Comparison of ENCODE assay signal across 9 mouse cellular contexts in genomic region chr17:6860491-6860897, GRCm38 (mm10).
DNase-seq lines count a peak whose midpoint lies in the region; ATAC-seq and TF ChIP-seq lines count a peak whose summit lies in the region.
"Had no signal": no experiment of that assay in that cellular context is flagged by ENCODE, and none has a peak within 500 bp of the region (broad histone marks: within the 10 kb centered on the region; RNA-seq: fewer than 3 reads in every experiment).

No protein-coding gene starts in this region.

- peaks cover 11% of the 10 kb centered on the region for H3K4me1 ChIP-seq in hindbrain, embryonic 11.5 days (replicated peaks; ENCODE audit: control insufficient read depth, insufficient read depth, low read length)
- H3K4me1 ChIP-seq in limb, embryonic 13.5 days: peaks cover 38% of the 10 kb centered on the region
- peaks cover 17% of the 10 kb centered on the region for H3K4me1 ChIP-seq in neural tube, embryonic 14.5 days (ENCODE audit: control insufficient read depth, insufficient read depth, low read length)

- H3K36me3 ChIP-seq in hindbrain, embryonic 11.5 days (ENCODE audit: control insufficient read depth, insufficient read depth, low read length): no peaks in the 10 kb centered on the region
- no peaks in the 10 kb centered on the region for H3K36me3 ChIP-seq in limb, embryonic 13.5 days
- no peaks in the 10 kb centered on the region for H3K36me3 ChIP-seq in neural tube, embryonic 14.5 days (ENCODE audit: control insufficient read depth, insufficient read depth, low read length)

- H3K9me3 ChIP-seq in hindbrain, embryonic 11.5 days (ENCODE audit: control insufficient read depth, low read length): no peaks in the 10 kb centered on the region
- no peaks in the 10 kb centered on the region for H3K9me3 ChIP-seq in limb, embryonic 13.5 days
- H3K9me3 ChIP-seq in neural tube, embryonic 14.5 days (ENCODE audit: control insufficient read depth, low read length): no peaks in the 10 kb centered on the region

- H3K27me3 ChIP-seq in hindbrain, embryonic 11.5 days (ENCODE audit: control insufficient read depth, insufficient read depth, low read length): no peaks in the 10 kb centered on the region
- H3K27me3 ChIP-seq in limb, embryonic 13.5 days: peaks cover 32% of the 10 kb centered on the region
- no peaks in the 10 kb centered on the region for H3K27me3 ChIP-seq in neural tube, embryonic 14.5 days (ENCODE audit: control insufficient read depth, insufficient read depth, low read length)

- H3K27ac ChIP-seq in left cerebral cortex, adult 2 months: peak overlapping the region; percentile 76
- H3K27ac ChIP-seq in hindbrain, embryonic 11.5 days (ENCODE audit: low read depth, low read length): peak overlapping the region; percentile 82
- no peak overlapping the region for H3K27ac ChIP-seq in limb, embryonic 13.5 days
- H3K27ac ChIP-seq in neural tube, embryonic 14.5 days (ENCODE audit: low read depth, low read length): peak overlapping the region; percentile 24
- H3K27ac ChIP-seq: macrophage had no signal

- intact Hi-C loops in left cerebral cortex, adult 2 months (cut with DNase I): no loop called here
- intact Hi-C loops in left cerebral cortex, postnatal 36 days (cut with DNase I): loop anchor here (5.0 kb wide), 1 partner anchor 33 kb away; no protein-coding TSS in a partner anchor

- DNase-seq in left cerebral cortex, adult 2 months (ENCODE audit: extremely low spot score in 1 of 2, low spot score in 2 of 2): no peak
- no peak for DNase-seq in left cerebral cortex, postnatal 36 days (ENCODE audit: low spot score in 2 of 2)
- DNase-seq in hindbrain, embryonic 11.5 days (ENCODE audit: low spot score): peak; percentile 54
- no peak for DNase-seq in spleen, adult 12 weeks (ENCODE audit: low spot score)
- no peak for DNase-seq in cerebellum, postnatal 25 days
- no peak for DNase-seq in cerebellum, adult 9-11 months

- 3% methylated on average over 12 of the region's 12 CpGs for WGBS in hindbrain, embryonic 11.5 days
- 12% methylated on average over 12 of the region's 12 CpGs for WGBS in limb, embryonic 13.5 days
- 5% methylated on average over 12 of the region's 12 CpGs for WGBS in neural tube, embryonic 14.5 days

- no peak for TF ChIP-seq CTCF in left cerebral cortex, adult 2 months (IDR thresholded peaks at IDR 0.05)

- no peak for ATAC-seq in hindbrain, embryonic 11.5 days (ENCODE audit: low FRiP score)
- ATAC-seq in limb, embryonic 13.5 days (ENCODE audit: low FRiP score, low read depth): no peak
- no peak for ATAC-seq in neural tube, embryonic 14.5 days (ENCODE audit: low read depth)

- no peak overlapping the region for H3K4me3 ChIP-seq in left cerebral cortex, adult 2 months
- H3K4me3 ChIP-seq in hindbrain, embryonic 11.5 days (ENCODE audit: low read depth, low read length): no peak overlapping the region
- no peak overlapping the region for H3K4me3 ChIP-seq in limb, embryonic 13.5 days
- H3K4me3 ChIP-seq in neural tube, embryonic 14.5 days (ENCODE audit: low read depth, low read length): no peak overlapping the region

- no peak overlapping the region for H3K4me2 ChIP-seq in hindbrain, embryonic 11.5 days (replicated peaks; ENCODE audit: low read depth, low read length)
- H3K4me2 ChIP-seq in limb, embryonic 13.5 days (replicated peaks): peak overlapping the region; percentile 25; the same call in 1 of the 2 replicates
- H3K4me2 ChIP-seq in neural tube, embryonic 14.5 days (ENCODE audit: low read depth, low read length): no peak overlapping the region

- no peak overlapping the region for H3K9ac ChIP-seq in hindbrain, embryonic 11.5 days (ENCODE audit: low read depth, low read length)
- no peak overlapping the region for H3K9ac ChIP-seq in limb, embryonic 13.5 days
- no peak overlapping the region for H3K9ac ChIP-seq in neural tube, embryonic 14.5 days (replicated peaks; ENCODE audit: low read depth, low read length)
